Mouse (Mus musculus): Measurements from ENCODE around the gene Rbm48.

GRCm38 (mm10) chr5:3538505-3539472, 57.6 kb downstream of the Rbm48 start:
- TF ChIP-seq CTCF (IDR thresholded peaks at IDR 0.05; ENCODE audit: control insufficient read depth, insufficient read depth, low read length) (no peak), POLR2A (IDR thresholded peaks at IDR 0.05; ENCODE audit: borderline replicate concordance, control insufficient read depth, low read depth, low read length) (no peak)
